Mouse (Mus musculus) ES-Bruce4 (cell line): Measurements from ENCODE around the gene Myog.
A peak's percentile ranks its signal among the peaks of the same experiment; 100 is the strongest.

Source experiments
- CTCF ChIP-seq: IDR thresholded peaks from one replicate; pipeline ENCODE4 v1.8.1; 2011; ENCODE audit warnings: low read depth, low read length
- EP300 ChIP-seq: IDR thresholded peaks from 2 replicates; pipeline ENCODE4 v1.6.1; 2011; ENCODE audit warnings: low read depth, low read length; ENCODE audit not compliant: insufficient read depth
- POLR2A ChIP-seq: IDR thresholded peaks from one replicate; pipeline ENCODE4 v1.8.1; 2011; ENCODE audit warnings: low read length; ENCODE audit not compliant: insufficient read depth

- TF ChIP-seq CTCF (peak; percentile 59), POLR2A (no peak), EP300 (no peak)
These were observed 42.3 kb downstream of the Myog start for GRCm38 (mm10) chr1:134331879-134332635.
